Mouse (Mus musculus): ENCODE results near the gene Tmprss11a. TPM values are rescaled to one million over a fixed set of nuclear protein-coding genes. Genes with fewer than 3 reads are reported as not detected.

Gene Tmprss11a
- total and polyA plus RNA-seq, 2 experiments from 2014 or later: 0.11 TPM; not detected in 1

DNA sequence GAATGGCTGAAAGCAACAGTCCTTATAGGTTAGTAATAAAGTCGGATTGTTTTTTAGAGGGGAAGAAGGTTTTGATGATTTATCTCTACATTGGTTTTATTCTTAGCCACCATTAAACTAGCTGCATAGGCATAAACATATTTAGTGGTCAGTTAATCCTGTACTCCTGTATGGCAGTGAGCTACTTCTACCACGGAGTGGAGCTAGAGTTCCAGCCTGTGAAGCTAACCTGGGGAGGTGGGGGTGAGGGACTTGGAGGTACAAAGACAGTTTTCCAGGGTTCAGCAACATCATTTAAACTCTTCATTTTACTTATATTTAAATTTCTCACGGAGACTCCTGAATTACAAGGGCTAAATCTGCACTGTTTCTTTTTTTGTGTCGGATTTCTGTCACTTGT, 49.3 kb downstream of the Tmprss11a start:
- H3K27me3 ChIP-seq (ENCODE audit: control insufficient read depth, insufficient read depth, low read length): no peaks in the 10 kb centered on the region
- DNase-seq (ENCODE audit: low spot score) (no peak), ATAC-seq (ENCODE audit: insufficient read depth, low read depth) (no peak)
- no peak overlapping the region for H3K9ac ChIP-seq (replicated peaks; ENCODE audit: low read depth, low read length)
- H3K4me3 ChIP-seq (ENCODE audit: low read depth, low read length): no peak overlapping the region
- WGBS: 16% methylated on average over 4 of the region's 4 CpGs
- no peaks in the 10 kb centered on the region for H3K4me1 ChIP-seq (ENCODE audit: control insufficient read depth, insufficient read depth)
- H3K36me3 ChIP-seq (replicated peaks; ENCODE audit: control insufficient read depth, insufficient read depth, low read length): no peaks in the 10 kb centered on the region
- H3K27ac ChIP-seq (ENCODE audit: low read depth): no peak overlapping the region
- no peaks in the 10 kb centered on the region for H3K9me3 ChIP-seq (replicated peaks; ENCODE audit: control insufficient read depth, low read length)
- no peak overlapping the region for H3K4me2 ChIP-seq (ENCODE audit: low read depth, low read length)
- TF ChIP-seq EP300 (IDR thresholded peaks at IDR 0.05; ENCODE audit: low read depth) (no peak), CTCF (IDR thresholded peaks at IDR 0.05; ENCODE audit: low read depth) (peak; percentile 32)

GRCm38 (mm10) chr5:86414280-86414679, 54.5 kb downstream of the Tmprss11a start:
- TF ChIP-seq CTCF (IDR thresholded peaks at IDR 0.05; ENCODE audit: low read depth) (no peak), EP300 (IDR thresholded peaks at IDR 0.05; ENCODE audit: low read depth) (no peak)
- Histone ChIP-seq H3K4me3 (ENCODE audit: low read depth, low read length) (no peak overlapping the region), H3K27ac (ENCODE audit: low read depth) (no peak overlapping the region), H3K36me3 (replicated peaks; ENCODE audit: control insufficient read depth, insufficient read depth, low read length) (no peaks in the 10 kb centered on the region), H3K9me3 (replicated peaks; ENCODE audit: control insufficient read depth, low read length) (no peaks in the 10 kb centered on the region), H3K27me3 (ENCODE audit: control insufficient read depth, insufficient read depth, low read length) (no peaks in the 10 kb centered on the region), H3K4me1 (ENCODE audit: control insufficient read depth, insufficient read depth) (no peaks in the 10 kb centered on the region), H3K9ac (replicated peaks; ENCODE audit: low read depth, low read length) (no peak overlapping the region), H3K4me2 (ENCODE audit: low read depth, low read length) (no peak overlapping the region)
- ATAC-seq (ENCODE audit: insufficient read depth, low read depth) (no peak), DNase-seq (ENCODE audit: low spot score) (no peak)
- WGBS: 75% methylated on average over 7 of the region's 7 CpGs

DNA sequence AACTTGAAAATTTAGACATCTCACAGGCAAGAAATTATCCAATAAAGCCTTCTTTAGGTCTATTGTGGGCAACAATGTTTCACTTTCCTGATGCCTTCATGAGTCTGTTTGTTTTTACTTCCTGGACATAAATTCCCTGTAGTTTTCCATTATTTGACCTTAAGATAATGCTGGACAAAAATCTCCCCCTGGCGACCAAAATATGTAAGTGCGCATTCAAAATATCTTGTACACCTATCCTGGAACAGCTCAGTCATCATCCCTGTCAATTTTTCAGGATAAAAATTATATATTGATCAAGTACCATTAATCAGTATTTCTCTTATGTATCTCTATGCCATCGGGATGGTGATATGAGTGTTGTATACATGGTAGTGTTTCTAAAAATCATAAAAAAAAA, 58.0 kb downstream of the Tmprss11a start:
- WGBS: 17% methylated on average over 3 of the region's 3 CpGs
- TF ChIP-seq CTCF (IDR thresholded peaks at IDR 0.05; ENCODE audit: low read depth): peak; percentile 54
- TF ChIP-seq EP300 (IDR thresholded peaks at IDR 0.05; ENCODE audit: low read depth): no peak

DNA sequence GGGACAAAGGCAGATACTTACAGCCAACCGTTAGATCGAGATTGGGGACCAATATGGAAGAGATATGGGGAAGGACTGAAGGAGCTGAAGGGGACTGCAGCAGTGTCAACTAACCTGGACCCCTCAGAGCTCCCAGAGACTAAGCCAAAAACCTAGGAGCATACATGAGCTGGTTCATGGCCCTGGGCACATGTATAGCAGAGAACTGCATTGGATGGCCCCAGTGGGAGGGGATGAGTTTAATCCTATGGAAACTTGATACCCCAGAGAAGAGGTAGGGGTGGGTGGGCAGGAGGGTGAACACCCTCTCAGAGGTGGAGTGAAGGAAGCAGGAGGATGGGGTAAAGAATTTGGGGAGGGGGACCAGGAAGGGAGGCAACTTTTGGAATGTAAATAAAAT, 60.8 kb downstream of the Tmprss11a start:
- no peak overlapping the region for H3K4me3 ChIP-seq (ENCODE audit: low read depth, low read length)
- no peak overlapping the region for H3K4me2 ChIP-seq (ENCODE audit: low read depth, low read length)
- no peaks in the 10 kb centered on the region for H3K4me1 ChIP-seq (ENCODE audit: control insufficient read depth, insufficient read depth)
- H3K27ac ChIP-seq (ENCODE audit: low read depth): no peak overlapping the region
- no peak for ATAC-seq (ENCODE audit: insufficient read depth, low read depth)
- H3K36me3 ChIP-seq (replicated peaks; ENCODE audit: control insufficient read depth, insufficient read depth, low read length): no peaks in the 10 kb centered on the region
- H3K9me3 ChIP-seq (replicated peaks; ENCODE audit: control insufficient read depth, low read length): no peaks in the 10 kb centered on the region
- DNase-seq (ENCODE audit: low spot score): no peak
- TF ChIP-seq EP300 (IDR thresholded peaks at IDR 0.05; ENCODE audit: low read depth): no peak
- TF ChIP-seq CTCF (IDR thresholded peaks at IDR 0.05; ENCODE audit: low read depth): no peak
- 60% methylated on average over 2 of the region's 2 CpGs for WGBS
- H3K27me3 ChIP-seq (ENCODE audit: control insufficient read depth, insufficient read depth, low read length): no peaks in the 10 kb centered on the region
- no peak overlapping the region for H3K9ac ChIP-seq (replicated peaks; ENCODE audit: low read depth, low read length)

More for the DNA sequence above, 58.0 kb downstream of the Tmprss11a start:
- Histone ChIP-seq H3K4me3 (ENCODE audit: low read depth, low read length) (no peak overlapping the region), H3K9me3 (replicated peaks; ENCODE audit: control insufficient read depth, low read length) (no peaks in the 10 kb centered on the region), H3K9ac (replicated peaks; ENCODE audit: low read depth, low read length) (no peak overlapping the region), H3K27me3 (ENCODE audit: control insufficient read depth, insufficient read depth, low read length) (no peaks in the 10 kb centered on the region), H3K27ac (ENCODE audit: low read depth) (no peak overlapping the region), H3K4me1 (ENCODE audit: control insufficient read depth, insufficient read depth) (no peaks in the 10 kb centered on the region), H3K36me3 (replicated peaks; ENCODE audit: control insufficient read depth, insufficient read depth, low read length) (no peaks in the 10 kb centered on the region), H3K4me2 (ENCODE audit: low read depth, low read length) (no peak overlapping the region)
- DNase-seq (ENCODE audit: low spot score): peak; percentile 38
- no peak for ATAC-seq (ENCODE audit: insufficient read depth, low read depth)

GRCm38 (mm10) chr5:86407191-86407590, 61.6 kb downstream of the Tmprss11a start:
- no peaks in the 10 kb centered on the region for H3K9me3 ChIP-seq (replicated peaks; ENCODE audit: control insufficient read depth, low read length)
- no peak overlapping the region for H3K4me2 ChIP-seq (ENCODE audit: low read depth, low read length)
- no peak for DNase-seq (ENCODE audit: low spot score)
- no peak for ATAC-seq (ENCODE audit: insufficient read depth, low read depth)
- no peaks in the 10 kb centered on the region for H3K27me3 ChIP-seq (ENCODE audit: control insufficient read depth, insufficient read depth, low read length)
- H3K27ac ChIP-seq (ENCODE audit: low read depth): no peak overlapping the region
- TF ChIP-seq EP300 (IDR thresholded peaks at IDR 0.05; ENCODE audit: low read depth): no peak
- TF ChIP-seq CTCF (IDR thresholded peaks at IDR 0.05; ENCODE audit: low read depth): no peak
- H3K36me3 ChIP-seq (replicated peaks; ENCODE audit: control insufficient read depth, insufficient read depth, low read length): no peaks in the 10 kb centered on the region
- H3K9ac ChIP-seq (replicated peaks; ENCODE audit: low read depth, low read length): no peak overlapping the region
- no peaks in the 10 kb centered on the region for H3K4me1 ChIP-seq (ENCODE audit: control insufficient read depth, insufficient read depth)
- 87% methylated on average over 3 of the region's 3 CpGs for WGBS
- no peak overlapping the region for H3K4me3 ChIP-seq (ENCODE audit: low read depth, low read length)

DNA sequence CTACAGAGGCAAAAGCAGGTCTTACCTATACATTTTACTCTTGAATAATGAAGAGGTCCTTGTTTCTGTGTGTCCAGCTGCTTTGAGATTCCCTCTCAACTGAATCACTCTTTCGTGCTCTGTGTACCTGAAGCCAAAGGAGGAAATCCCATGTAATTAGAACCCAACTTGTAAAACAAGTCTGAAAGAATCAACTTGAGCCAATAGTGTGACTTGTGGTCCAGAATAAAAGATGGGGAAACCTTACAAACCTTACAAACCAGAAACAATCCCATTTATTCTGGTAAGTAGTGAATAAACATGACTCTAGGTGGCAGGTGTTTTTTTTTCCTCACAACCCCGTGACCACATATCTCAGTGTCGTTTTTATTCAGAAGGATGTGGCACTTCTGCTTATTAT, 95.5 kb downstream of the Tmprss11a start, which contains the start of gene Tmprss11d:
Gene Tmprss11d (minus strand): TSS at position 101 of the 400 bp plus-strand sequence.
- Histone ChIP-seq H3K4me3 (ENCODE audit: low read depth, low read length) (no peak within 1 kb of the TSS), H3K27ac (ENCODE audit: low read depth) (no peak within 1 kb of the TSS), H3K27me3 (ENCODE audit: control insufficient read depth, insufficient read depth, low read length) (no peaks in the 10 kb centered on the region), H3K9ac (replicated peaks; ENCODE audit: low read depth, low read length) (no peak within 1 kb of the TSS), H3K4me1 (ENCODE audit: control insufficient read depth, insufficient read depth) (no peaks in the 10 kb centered on the region), H3K36me3 (replicated peaks; ENCODE audit: control insufficient read depth, insufficient read depth, low read length) (no peaks in the 10 kb centered on the region), H3K4me2 (ENCODE audit: low read depth, low read length) (no peak within 1 kb of the TSS), H3K9me3 (replicated peaks; ENCODE audit: control insufficient read depth, low read length) (no peaks in the 10 kb centered on the region)
- DNase-seq (ENCODE audit: low spot score): no peak
- ATAC-seq (ENCODE audit: insufficient read depth, low read depth): no peak
- no peak for TF ChIP-seq CTCF (IDR thresholded peaks at IDR 0.05; ENCODE audit: low read depth)
- no peak for TF ChIP-seq EP300 (IDR thresholded peaks at IDR 0.05; ENCODE audit: low read depth)
- 60% methylated on average over 3 of the region's 3 CpGs for WGBS

Other genes starting within 250 kb of the Tmprss11a start
- not detected in 2 replicates for gene Tmprss11c, start 179.7 kb downstream of the Tmprss11a start, total RNA-seq (2014; rRNA removed; ENCODE audit: low replicate concordance)
- not detected in 2 replicates for gene Tmprss11c, start 179.7 kb downstream of the Tmprss11a start, polyA plus RNA-seq (2015; fragmentation: Nextera tagmentation; extraction: Ambion mirVana)
- not detected in 2 replicates for gene Tmprss11d, start 95.6 kb downstream of the Tmprss11a start, total RNA-seq (2014; rRNA removed; ENCODE audit: low replicate concordance)
- gene Tmprss11d, start 95.6 kb downstream of the Tmprss11a start, polyA plus RNA-seq (2015; fragmentation: Nextera tagmentation; extraction: Ambion mirVana): not detected in 2 replicates
- not detected in 2 replicates for gene Tmprss11g, start 49.6 kb upstream of the Tmprss11a start, total RNA-seq (2014; rRNA removed; ENCODE audit: low replicate concordance)
- not detected in 2 replicates for gene Tmprss11g, start 49.6 kb upstream of the Tmprss11a start, polyA plus RNA-seq (2015; fragmentation: Nextera tagmentation; extraction: Ambion mirVana)
- gene Tmprss11f, start 163.4 kb upstream of the Tmprss11a start, total RNA-seq (2014; rRNA removed; ENCODE audit: low replicate concordance): not detected in 2 replicates
- gene Tmprss11f, start 163.4 kb upstream of the Tmprss11a start, polyA plus RNA-seq (2015; fragmentation: Nextera tagmentation; extraction: Ambion mirVana): not detected in 2 replicates
- not detected in 2 replicates for gene Tmprss11b, start 207.4 kb upstream of the Tmprss11a start, total RNA-seq (2014; rRNA removed; ENCODE audit: low replicate concordance)
- gene Tmprss11b, start 207.4 kb upstream of the Tmprss11a start, polyA plus RNA-seq (2015; fragmentation: Nextera tagmentation; extraction: Ambion mirVana): not detected in 2 replicates

Measured in heart, postnatal 0 days (tissue).